Mouse (Mus musculus) midbrain, embryonic 14.5 days (tissue): ENCODE results near the gene Cox15. TPM values are rescaled to one million over a fixed set of nuclear protein-coding genes. Genes with fewer than 3 reads are reported as not detected.
A peak's percentile ranks its signal among the peaks of the same experiment; 100 is the strongest.

Experiments used
- ATAC-seq: fragments of 200-750 bp; cut with Nextera tagmentation; 2 replicates; pipeline ENCODE4 v1.8.0; 2017; ENCODE audit warnings: moderate number of reproducible peaks, moderate library complexity; ENCODE audit not compliant: low FRiP score, low TSS enrichment
- DNase-seq: peaks from one replicate; pipeline ENCODE4 v3.0.0-alpha.2; 2015
- H3K27ac ChIP-seq: fragments of 300-500 bp; sonication (generic); replicated peaks from 2 replicates; pipeline ENCODE4 v1.5.1; 2014; ENCODE audit warnings: mild to moderate bottlenecking, low read depth, low read length, moderate library complexity
- H3K27me3 ChIP-seq: fragments of 300-500 bp; sonication (generic); 2 replicates; pipeline ENCODE4 v1.6.1; 2014; ENCODE audit warnings: low read length, control low read depth, mixed read lengths; ENCODE audit not compliant: control insufficient read depth, insufficient read depth
- H3K36me3 ChIP-seq: fragments of 300-500 bp; sonication (generic); 2 replicates; pipeline ENCODE4 v1.6.1; 2014; ENCODE audit warnings: low read length, control low read depth; ENCODE audit not compliant: control insufficient read depth, insufficient read depth
- H3K4me1 ChIP-seq: fragments of 300-500 bp; sonication (generic); 2 replicates; pipeline ENCODE4 v1.6.1; 2014; ENCODE audit warnings: mild to moderate bottlenecking, antibody characterized with exemption, low read length, control low read depth; ENCODE audit not compliant: control insufficient read depth, insufficient read depth
- H3K4me2 ChIP-seq: fragments of 300-500 bp; sonication (generic); 2 replicates; pipeline ENCODE4 v1.6.1; 2014; ENCODE audit warnings: mild to moderate bottlenecking, low read length, moderate library complexity
- H3K4me3 ChIP-seq: fragments of 300-500 bp; sonication (generic); replicated peaks from 2 replicates; pipeline ENCODE4 v1.5.1; 2014; ENCODE audit warnings: low read depth, low read length
- H3K9ac ChIP-seq: fragments of 300-500 bp; sonication (generic); replicated peaks from 2 replicates; pipeline ENCODE4 v1.6.1; 2014; ENCODE audit warnings: mild to moderate bottlenecking, low read length, moderate library complexity
- H3K9me3 ChIP-seq: fragments of 300-500 bp; sonication (generic); 2 replicates; pipeline ENCODE4 v1.6.1; 2016; ENCODE audit warnings: low read length, control low read depth, mixed read lengths; ENCODE audit not compliant: control insufficient read depth
- WGBS: fragments of 180-500 bp; shearing (Covaris S2); extraction: QIAGEN DNeasy Blood & Tissue Kit; methylation state at CpG from one replicate; pipeline ENCODE4 v1.1.7; 2014; 5-methylcytosine and 5-hydroxymethylcytosine counted together
- polyA plus RNA-seq: library from polyadenylated mRNA; unstranded; fragments of >200 nt; fragmentation: Nextera tagmentation; extraction: Ambion mirVana; gene quantifications from 2 replicates; pipeline ENCODE4 v1.2.1, GENCODE M21; 2014

The Cox15 gene
- polyA plus RNA-seq, 1 experiment from 2014 or later = 10.6 TPM

DNA sequence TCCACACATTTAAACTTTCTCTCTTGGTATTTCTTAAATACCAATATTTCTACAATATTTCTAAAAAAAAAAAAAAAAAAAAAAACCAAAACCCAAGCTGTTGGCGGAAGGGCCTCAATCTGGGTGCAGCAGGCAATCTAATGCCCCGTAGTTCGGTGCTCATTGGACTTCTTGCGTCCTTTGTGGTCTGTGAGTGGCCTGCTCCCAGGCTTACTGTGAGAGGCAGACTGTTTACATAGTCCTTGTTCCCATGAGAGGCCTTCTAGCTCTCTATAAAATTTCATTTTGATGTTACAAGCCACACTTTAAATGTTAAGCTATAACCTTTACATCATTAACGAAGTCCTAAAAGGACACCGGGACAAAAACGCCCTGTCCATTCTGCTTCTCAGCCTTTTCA lies 44.6 kb downstream of the Cox15 start:
- 92% methylated on average over 7 of the region's 7 CpGs for WGBS
- no peak for ATAC-seq
- DNase-seq = no peak
- no peak overlapping the region for H3K4me2 ChIP-seq
- H3K27me3 ChIP-seq = no peaks in the 10 kb centered on the region
- no peaks in the 10 kb centered on the region for H3K9me3 ChIP-seq
- peaks cover 52% of the 10 kb centered on the region for H3K36me3 ChIP-seq
- no peak overlapping the region for H3K27ac ChIP-seq
- no peaks in the 10 kb centered on the region for H3K4me1 ChIP-seq
- H3K4me3 ChIP-seq = no peak overlapping the region
- H3K9ac ChIP-seq = no peak overlapping the region

DNA sequence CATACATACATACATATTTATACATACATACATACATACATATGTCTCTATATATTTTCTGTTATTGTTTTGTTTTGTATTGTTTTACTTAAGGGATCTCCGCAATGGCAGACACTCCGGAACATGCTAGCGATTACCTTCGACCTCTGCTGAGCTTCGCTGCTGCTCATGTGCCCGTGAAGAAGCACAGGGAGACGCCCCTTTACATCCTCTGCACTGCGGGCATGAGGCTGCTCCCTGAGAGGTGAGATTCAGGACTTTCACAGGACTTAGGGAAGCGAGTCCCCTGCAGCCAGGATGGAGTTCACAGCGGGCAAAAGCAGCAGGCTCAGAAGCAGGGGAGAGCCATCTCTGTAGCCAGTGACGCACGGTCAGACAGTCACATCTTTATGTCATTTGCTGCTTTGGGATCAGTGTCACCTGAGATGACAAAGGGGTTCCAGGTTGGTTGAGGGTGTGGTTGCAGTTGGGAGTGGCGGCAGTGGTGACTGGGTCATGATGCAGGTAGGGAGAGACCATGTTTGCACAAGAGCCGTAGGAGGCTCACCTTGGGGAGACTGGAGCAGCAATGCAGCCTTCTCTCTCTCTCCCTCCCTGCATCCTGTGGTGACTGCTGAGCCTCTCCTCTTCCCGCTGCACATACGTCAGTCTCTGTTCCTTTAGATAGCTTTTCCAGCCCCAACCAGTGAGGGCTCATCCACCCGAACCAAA lies 47.9 kb downstream of the Cox15 start:
- no peak overlapping the region for H3K9ac ChIP-seq
- DNase-seq (no peak), ATAC-seq (no peak)
- peaks cover 59% of the 10 kb centered on the region for H3K36me3 ChIP-seq
- H3K4me3 ChIP-seq = no peak overlapping the region
- no peaks in the 10 kb centered on the region for H3K27me3 ChIP-seq
- H3K9me3 ChIP-seq = no peaks in the 10 kb centered on the region
- WGBS = 93% methylated on average over 17 of the region's 17 CpGs
- no peaks in the 10 kb centered on the region for H3K4me1 ChIP-seq
- no peak overlapping the region for H3K4me2 ChIP-seq
- no peak overlapping the region for H3K27ac ChIP-seq

DNA sequence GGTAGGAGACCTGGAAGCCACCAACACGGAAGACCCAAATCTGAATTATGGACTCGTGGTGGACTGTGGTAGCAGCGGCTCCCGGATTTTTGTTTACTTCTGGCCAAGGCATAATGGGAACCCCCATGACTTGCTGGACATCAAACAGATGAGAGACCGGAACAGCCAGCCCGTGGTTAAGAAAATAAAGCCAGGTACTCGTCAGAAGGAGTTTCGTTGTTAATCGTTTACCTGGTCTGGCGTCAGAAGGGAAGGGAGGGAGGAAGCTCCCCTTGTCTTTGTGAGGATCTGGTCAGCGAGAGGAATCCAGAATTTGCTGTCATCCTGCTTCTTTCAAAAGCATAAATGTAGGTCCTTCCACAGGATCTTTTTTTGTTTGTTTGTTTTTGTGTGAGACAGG lies 48.6 kb downstream of the Cox15 start:
- no peak for ATAC-seq
- peaks cover 62% of the 10 kb centered on the region for H3K36me3 ChIP-seq

DNA sequence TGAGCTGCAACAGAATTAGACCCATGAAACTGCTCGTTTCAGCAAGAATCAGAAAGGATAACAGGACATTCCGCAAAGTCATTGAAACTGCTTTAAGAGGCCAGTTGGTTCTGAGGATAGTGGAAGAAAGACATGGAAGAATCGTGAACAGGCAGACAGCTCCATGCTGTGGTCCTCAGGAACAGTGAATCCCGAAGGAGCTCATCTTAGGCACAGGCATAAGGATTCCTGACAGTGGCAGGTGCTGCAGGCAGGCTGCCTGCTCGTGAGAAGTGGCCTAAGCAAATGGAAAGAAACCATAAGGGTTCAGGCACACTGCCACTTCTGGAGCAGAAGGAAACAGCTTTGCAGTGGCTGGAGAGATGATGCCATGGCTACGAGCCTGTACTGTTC lies 53.0 kb downstream of the Cox15 start:
- no peak overlapping the region for H3K4me2 ChIP-seq
- H3K9ac ChIP-seq = no peak overlapping the region
- WGBS = 84% methylated on average over 6 of the region's 6 CpGs
- DNase-seq = no peak
- H3K9me3 ChIP-seq = no peaks in the 10 kb centered on the region
- no peak for ATAC-seq
- H3K27me3 ChIP-seq = no peaks in the 10 kb centered on the region
- no peak overlapping the region for H3K27ac ChIP-seq
- H3K4me1 ChIP-seq = no peaks in the 10 kb centered on the region
- peaks cover 23% of the 10 kb centered on the region for H3K36me3 ChIP-seq
- no peak overlapping the region for H3K4me3 ChIP-seq

More for the DNA sequence above, 48.6 kb downstream of the Cox15 start:
- Histone ChIP-seq H3K27ac (no peak overlapping the region), H3K4me1 (no peaks in the 10 kb centered on the region), H3K4me2 (no peak overlapping the region), H3K9me3 (no peaks in the 10 kb centered on the region), H3K9ac (no peak overlapping the region), H3K4me3 (no peak overlapping the region), H3K27me3 (no peaks in the 10 kb centered on the region)
- 94% methylated on average over 11 of the region's 11 CpGs for WGBS
- no peak for DNase-seq

DNA sequence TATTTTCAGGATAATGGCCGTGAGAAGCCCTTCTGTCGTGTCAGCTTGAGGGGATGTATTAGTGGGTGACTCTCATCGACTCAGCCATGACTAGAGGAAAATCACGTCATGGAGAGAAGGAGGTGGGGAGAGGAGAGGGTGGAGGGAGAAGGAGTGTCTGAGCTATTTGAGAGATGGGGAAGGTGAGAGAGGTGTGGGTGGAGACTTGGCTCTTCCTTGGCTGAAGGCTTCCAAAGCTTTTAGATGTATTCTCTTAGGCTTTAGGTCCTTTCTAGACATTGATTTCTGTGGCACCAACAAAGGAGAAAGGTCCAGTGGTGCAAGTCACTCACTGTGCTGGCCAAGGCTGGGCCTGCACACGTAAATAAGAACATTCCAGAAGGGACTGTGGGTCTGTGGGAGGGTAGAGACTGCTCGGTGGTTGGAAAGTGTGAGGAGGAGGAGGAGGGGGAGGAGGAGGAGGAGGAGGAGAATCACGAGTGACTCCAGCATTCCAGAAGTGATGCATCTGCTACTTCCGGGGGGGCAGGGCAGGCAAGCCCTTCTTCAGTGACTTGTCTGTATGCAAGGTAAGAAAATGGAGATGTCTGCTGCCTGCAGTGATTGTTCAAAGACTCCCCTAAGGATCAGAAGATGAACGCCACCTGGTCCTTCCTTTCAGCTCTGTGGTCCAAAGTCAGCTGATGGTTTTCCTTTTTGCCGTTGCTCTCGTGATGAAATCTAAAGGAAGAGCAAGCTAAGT lies 53.6 kb downstream of the Cox15 start:
- 80% methylated on average over 11 of the region's 11 CpGs for WGBS
- Histone ChIP-seq H3K27ac (no peak overlapping the region), H3K9ac (no peak overlapping the region), H3K4me2 (no peak overlapping the region), H3K27me3 (no peaks in the 10 kb centered on the region), H3K9me3 (no peaks in the 10 kb centered on the region), H3K4me1 (no peaks in the 10 kb centered on the region), H3K36me3 (peaks cover 18% of the 10 kb centered on the region), H3K4me3 (no peak overlapping the region)
- DNase-seq (no peak), ATAC-seq (no peak)

DNA sequence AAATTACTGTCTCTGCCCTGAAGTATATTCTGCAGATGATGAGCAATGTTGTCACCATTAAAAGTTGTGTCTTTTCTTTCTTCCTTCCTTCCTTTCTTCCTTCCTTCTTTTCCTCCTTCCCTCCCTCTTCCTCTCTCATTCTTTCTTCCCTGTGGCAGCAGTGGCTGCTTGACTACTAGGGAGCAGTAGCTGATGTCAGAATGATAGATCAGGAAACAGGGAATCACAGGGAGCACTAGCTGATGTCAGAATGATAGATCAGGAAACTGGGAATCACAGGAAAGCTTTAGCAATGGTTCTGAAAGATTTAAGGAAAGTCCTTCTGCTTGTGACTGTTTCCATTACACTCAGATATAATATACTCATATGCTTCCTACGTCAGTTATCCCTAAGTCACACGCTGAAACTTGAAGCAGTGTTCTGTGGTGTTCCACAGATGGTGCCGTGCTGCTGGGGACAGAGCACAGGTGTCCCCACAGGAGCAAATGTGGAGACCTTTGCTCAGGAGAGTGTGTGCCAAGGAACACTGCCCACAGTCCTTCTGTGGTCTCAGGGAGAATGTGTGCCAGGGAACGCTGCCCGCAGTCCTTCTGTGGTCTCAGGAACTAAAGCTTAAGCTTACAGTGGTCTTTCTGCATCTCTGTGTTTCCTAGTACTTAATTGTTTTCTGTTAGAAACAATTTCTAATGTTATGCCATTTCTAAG lies 55.0 kb downstream of the Cox15 start:
- 91% methylated on average over 5 of the region's 5 CpGs for WGBS
- H3K9me3 ChIP-seq = no peaks in the 10 kb centered on the region
- no peaks in the 10 kb centered on the region for H3K4me1 ChIP-seq
- no peak overlapping the region for H3K4me3 ChIP-seq
- H3K27me3 ChIP-seq = no peaks in the 10 kb centered on the region
- no peak for ATAC-seq
- H3K9ac ChIP-seq = no peak overlapping the region
- H3K4me2 ChIP-seq = no peak overlapping the region
- peaks cover 13% of the 10 kb centered on the region for H3K36me3 ChIP-seq
- DNase-seq = peak; percentile 41
- no peak overlapping the region for H3K27ac ChIP-seq

DNA sequence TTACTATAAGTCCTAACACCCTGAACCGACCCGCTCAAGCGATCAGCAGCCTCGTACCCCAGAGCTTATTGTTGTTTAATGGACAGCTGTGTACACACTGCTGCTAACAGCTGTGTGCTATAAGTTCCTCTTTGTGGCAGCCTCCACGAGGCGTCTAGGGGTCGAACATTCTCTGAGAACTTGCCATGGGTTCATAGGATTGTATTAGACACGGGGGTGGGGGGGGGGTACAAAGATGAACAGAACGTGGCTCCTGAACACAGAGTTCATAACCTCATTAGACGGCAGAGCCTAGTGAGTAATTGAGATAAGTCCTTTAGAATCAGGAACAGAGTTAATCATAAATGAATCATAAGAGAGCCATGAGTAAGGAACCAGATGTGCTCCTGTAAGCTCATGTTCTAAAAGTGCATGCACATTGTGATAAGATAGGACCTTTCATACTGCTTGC lies 57.3 kb downstream of the Cox15 start:
- 48% methylated on average over 10 of the region's 10 CpGs for WGBS
- H3K4me1 ChIP-seq = no peaks in the 10 kb centered on the region
- ATAC-seq (no peak), DNase-seq (no peak)
- no peak overlapping the region for H3K27ac ChIP-seq
- no peak overlapping the region for H3K4me2 ChIP-seq
- no peak overlapping the region for H3K9ac ChIP-seq
- H3K9me3 ChIP-seq = no peaks in the 10 kb centered on the region
- H3K27me3 ChIP-seq = no peaks in the 10 kb centered on the region
- H3K36me3 ChIP-seq = peaks cover 6% of the 10 kb centered on the region; the same call in 1 of the 2 replicates
- H3K4me3 ChIP-seq = no peak overlapping the region

DNA sequence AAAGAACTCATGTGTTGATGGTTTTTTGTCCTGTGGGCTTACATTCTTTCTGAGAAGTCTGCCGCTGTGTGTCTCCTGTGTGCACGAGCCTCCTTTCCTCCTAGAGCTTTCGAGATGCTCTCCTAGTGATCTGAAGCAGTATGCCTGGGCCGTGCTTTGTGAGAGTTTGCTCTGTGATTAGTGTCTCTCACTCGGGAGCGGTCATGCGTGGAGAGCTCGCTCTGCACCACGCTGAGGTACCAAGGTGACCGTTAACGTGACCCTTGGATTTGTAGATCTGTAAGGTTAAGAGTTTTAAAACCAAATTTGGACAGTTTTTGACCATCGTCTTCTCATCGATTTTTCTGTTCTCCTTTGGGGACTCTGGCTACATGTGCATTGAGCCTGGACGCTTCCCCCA lies 60.0 kb downstream of the Cox15 start:
- WGBS = 41% methylated on average over 14 of the region's 14 CpGs
- Histone ChIP-seq H3K4me3 (no peak overlapping the region), H3K27me3 (no peaks in the 10 kb centered on the region), H3K9ac (no peak overlapping the region), H3K4me2 (no peak overlapping the region), H3K27ac (no peak overlapping the region), H3K4me1 (0 out of 2 replicates have a peak, but pooled peaks cover 2% of the 10 kb centered on the region), H3K36me3 (no peaks in the 10 kb centered on the region), H3K9me3 (no peaks in the 10 kb centered on the region)
- DNase-seq (peak; percentile 9), ATAC-seq (no peak)
